Mouse (Mus musculus): ENCODE measurements at regions not wholly inside any gene's neighbourhood (a gene's known extent, or its start where the extent isn't known, plus 50 kb on each side); places are given as distances from the start of the nearest gene placed in this dataset.
"Not testable (repeated sequence)": the region's sequence is repeated elsewhere in the genome, so short reads cannot be mapped to it uniquely, and the experiment has no call there.

GRCm38 (mm10) chrX:166809165-166809564 is 223.6 kb upstream of the Egfl6 start:
- no peak overlapping the region for H3K27ac ChIP-seq (ENCODE audit: low read depth, low read length)
- ATAC-seq (ENCODE audit: low read depth): no peak
- 59% methylated on average over 3 of the region's 3 CpGs for WGBS
- H3K4me2 ChIP-seq (ENCODE audit: low read depth, low read length): no peak overlapping the region
- no peaks in the 10 kb centered on the region for H3K36me3 ChIP-seq (ENCODE audit: control insufficient read depth, insufficient read depth, low read length)
- H3K9me3 ChIP-seq (ENCODE audit: control insufficient read depth, low read length): no peaks in the 10 kb centered on the region
- no peak overlapping the region for H3K9ac ChIP-seq (replicated peaks; ENCODE audit: low read depth, low read length)
- H3K27me3 ChIP-seq (ENCODE audit: control insufficient read depth, insufficient read depth, low read length): no peaks in the 10 kb centered on the region
- no peak overlapping the region for H3K4me3 ChIP-seq (ENCODE audit: low read depth, low read length)
- no peaks in the 10 kb centered on the region for H3K4me1 ChIP-seq (ENCODE audit: control insufficient read depth, insufficient read depth, low read length)

DNA sequence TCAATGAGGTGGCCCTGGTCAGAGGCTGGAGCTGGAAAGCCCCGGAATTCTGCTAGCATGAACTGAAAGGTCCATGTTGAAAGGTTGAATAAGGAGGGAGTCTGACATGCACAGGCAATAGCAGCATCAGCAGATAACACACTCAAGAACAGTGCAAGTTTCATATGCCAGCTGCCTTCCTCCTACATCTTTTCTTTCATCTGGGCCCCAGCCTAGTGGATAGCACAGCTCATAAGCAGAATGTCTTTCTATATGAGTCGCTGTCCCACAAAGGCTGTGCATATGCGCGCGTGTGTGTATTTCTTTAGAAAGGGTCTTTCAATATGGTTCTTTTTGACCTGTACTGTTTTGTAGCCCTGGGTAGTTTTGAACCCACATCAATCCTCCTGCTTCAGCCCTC is 222.7 kb upstream of the Egfl6 start:
- Histone ChIP-seq H3K27ac (ENCODE audit: low read depth, low read length) (no peak overlapping the region), H3K36me3 (ENCODE audit: control insufficient read depth, insufficient read depth, low read length) (no peaks in the 10 kb centered on the region)
- ATAC-seq (ENCODE audit: low read depth): no peak

DNA sequence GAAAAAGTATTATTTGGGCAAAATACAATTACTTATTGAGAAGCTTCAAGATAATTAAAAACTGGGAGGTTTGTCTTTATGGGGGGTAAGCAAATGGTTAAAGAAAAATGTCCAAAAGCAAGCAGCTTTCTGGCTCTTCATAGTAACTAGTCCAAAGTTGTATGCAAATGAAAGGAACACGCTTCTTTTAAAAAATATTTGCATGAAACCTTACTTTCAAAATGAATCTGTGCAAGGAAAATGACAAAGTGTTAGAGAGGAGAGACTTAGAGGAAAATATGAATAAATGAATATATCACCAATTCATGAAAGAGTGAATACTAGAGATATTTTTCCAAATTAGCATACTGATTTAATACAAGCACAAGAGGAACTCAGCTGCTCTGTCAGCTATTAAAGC is 220.4 kb upstream of the Egfl6 start:
- ATAC-seq (ENCODE audit: low read depth): no peak
- 57% methylated on average over 1 of the region's 1 CpGs for WGBS
- H3K27ac ChIP-seq (ENCODE audit: low read depth, low read length): no peak overlapping the region

More for the DNA sequence above, 222.7 kb upstream of the Egfl6 start:
- H3K4me2 ChIP-seq (ENCODE audit: low read depth, low read length): no peak overlapping the region
- no peaks in the 10 kb centered on the region for H3K4me1 ChIP-seq (ENCODE audit: control insufficient read depth, insufficient read depth, low read length)
- H3K4me3 ChIP-seq (ENCODE audit: low read depth, low read length): no peak overlapping the region
- WGBS: 91% methylated on average over 5 of the region's 5 CpGs
- no peak overlapping the region for H3K9ac ChIP-seq (replicated peaks; ENCODE audit: low read depth, low read length)
- no peaks in the 10 kb centered on the region for H3K9me3 ChIP-seq (ENCODE audit: control insufficient read depth, low read length)
- no peaks in the 10 kb centered on the region for H3K27me3 ChIP-seq (ENCODE audit: control insufficient read depth, insufficient read depth, low read length)

DNA sequence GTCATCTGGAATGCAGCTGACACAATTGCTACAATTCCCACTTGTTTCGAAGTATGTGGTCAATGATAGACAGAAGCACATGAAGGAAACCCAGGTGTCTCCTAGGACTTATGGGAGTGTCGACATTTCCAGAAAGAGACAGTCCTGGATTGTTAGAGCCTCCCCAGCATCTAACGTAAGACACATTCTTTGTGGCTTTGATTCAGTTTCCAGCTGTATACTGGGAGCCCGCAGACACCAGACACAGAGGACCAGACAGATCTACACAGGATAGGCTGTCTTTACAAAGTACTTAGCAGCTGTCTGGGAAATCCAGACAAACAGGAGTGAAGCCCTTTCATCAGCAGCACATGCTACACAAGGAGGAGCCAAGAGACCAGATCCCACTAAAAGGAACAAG is 220.0 kb upstream of the Egfl6 start:
- no peaks in the 10 kb centered on the region for H3K9me3 ChIP-seq (ENCODE audit: control insufficient read depth, low read length)
- ATAC-seq (ENCODE audit: low read depth): peak; percentile 56; the same call in 1 of the 2 replicates
- no peaks in the 10 kb centered on the region for H3K4me1 ChIP-seq (ENCODE audit: control insufficient read depth, insufficient read depth, low read length)
- no peak overlapping the region for H3K4me2 ChIP-seq (ENCODE audit: low read depth, low read length)
- no peak overlapping the region for H3K9ac ChIP-seq (replicated peaks; ENCODE audit: low read depth, low read length)
- H3K27ac ChIP-seq (ENCODE audit: low read depth, low read length): no peak overlapping the region
- no peaks in the 10 kb centered on the region for H3K36me3 ChIP-seq (ENCODE audit: control insufficient read depth, insufficient read depth, low read length)
- no peaks in the 10 kb centered on the region for H3K27me3 ChIP-seq (ENCODE audit: control insufficient read depth, insufficient read depth, low read length)
- H3K4me3 ChIP-seq (ENCODE audit: low read depth, low read length): no peak overlapping the region
- 30% methylated on average over 4 of the region's 4 CpGs for WGBS

More for the DNA sequence above, 220.4 kb upstream of the Egfl6 start:
- no peak overlapping the region for H3K4me3 ChIP-seq (ENCODE audit: low read depth, low read length)
- no peaks in the 10 kb centered on the region for H3K27me3 ChIP-seq (ENCODE audit: control insufficient read depth, insufficient read depth, low read length)
- H3K9ac ChIP-seq (replicated peaks; ENCODE audit: low read depth, low read length): no peak overlapping the region
- no peak overlapping the region for H3K4me2 ChIP-seq (ENCODE audit: low read depth, low read length)
- H3K36me3 ChIP-seq (ENCODE audit: control insufficient read depth, insufficient read depth, low read length): no peaks in the 10 kb centered on the region
- H3K4me1 ChIP-seq (ENCODE audit: control insufficient read depth, insufficient read depth, low read length): no peaks in the 10 kb centered on the region
- no peaks in the 10 kb centered on the region for H3K9me3 ChIP-seq (ENCODE audit: control insufficient read depth, low read length)

- peak; percentile 81 for ATAC-seq (ENCODE audit: low read depth)
- no peaks in the 10 kb centered on the region for H3K9me3 ChIP-seq (ENCODE audit: control insufficient read depth, low read length)
- H3K4me3 ChIP-seq (ENCODE audit: low read depth, low read length): no peak overlapping the region
- WGBS: 31% methylated on average over 6 of the region's 6 CpGs
- no peaks in the 10 kb centered on the region for H3K36me3 ChIP-seq (ENCODE audit: control insufficient read depth, insufficient read depth, low read length)
- H3K4me1 ChIP-seq (ENCODE audit: control insufficient read depth, insufficient read depth, low read length): no peaks in the 10 kb centered on the region
- H3K4me2 ChIP-seq (ENCODE audit: low read depth, low read length): no peak overlapping the region
- no peak overlapping the region for H3K27ac ChIP-seq (ENCODE audit: low read depth, low read length)
- H3K27me3 ChIP-seq (ENCODE audit: control insufficient read depth, insufficient read depth, low read length): no peaks in the 10 kb centered on the region
- H3K9ac ChIP-seq (replicated peaks; ENCODE audit: low read depth, low read length): no peak overlapping the region
Observed at GRCm38 (mm10) chrX:166803246-166803645, 217.7 kb upstream of the Egfl6 start.

DNA sequence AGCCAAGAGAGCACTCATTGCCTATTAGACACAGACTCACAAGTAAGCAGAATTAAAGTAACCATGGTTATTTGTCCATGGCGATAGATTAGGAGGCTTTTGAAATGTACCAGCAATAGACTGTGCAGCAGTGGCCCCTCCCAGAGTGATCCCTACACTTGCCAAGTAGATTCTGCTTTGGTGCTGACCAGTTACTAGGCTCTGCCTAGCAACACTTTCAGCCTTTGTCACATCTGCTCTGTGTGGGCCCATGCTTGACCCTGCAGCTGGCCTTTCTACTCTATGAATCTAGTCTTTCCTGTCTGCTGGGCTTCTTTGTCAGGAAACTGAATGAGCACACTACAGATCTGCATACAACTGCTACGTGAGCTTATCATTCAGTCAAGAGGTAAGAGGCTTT is 215.5 kb upstream of the Egfl6 start:
- no peak overlapping the region for H3K4me3 ChIP-seq (ENCODE audit: low read depth, low read length)
- H3K27ac ChIP-seq (ENCODE audit: low read depth, low read length): no peak overlapping the region
- H3K27me3 ChIP-seq (ENCODE audit: control insufficient read depth, insufficient read depth, low read length): no peaks in the 10 kb centered on the region
- ATAC-seq (ENCODE audit: low read depth): peak; percentile 73
- H3K36me3 ChIP-seq (ENCODE audit: control insufficient read depth, insufficient read depth, low read length): no peaks in the 10 kb centered on the region
- no peaks in the 10 kb centered on the region for H3K4me1 ChIP-seq (ENCODE audit: control insufficient read depth, insufficient read depth, low read length)
- H3K4me2 ChIP-seq (ENCODE audit: low read depth, low read length): no peak overlapping the region
- H3K9ac ChIP-seq (replicated peaks; ENCODE audit: low read depth, low read length): no peak overlapping the region
- WGBS: 42% methylated on average over 2 of the region's 2 CpGs
- no peaks in the 10 kb centered on the region for H3K9me3 ChIP-seq (ENCODE audit: control insufficient read depth, low read length)

GRCm38 (mm10) chrX:166795651-166796050 is 210.1 kb upstream of the Egfl6 start:
- Histone ChIP-seq H3K9ac (replicated peaks; ENCODE audit: low read depth, low read length) (no peak overlapping the region), H3K4me3 (ENCODE audit: low read depth, low read length) (no peak overlapping the region)
- no peak for ATAC-seq (ENCODE audit: low read depth)

GRCm38 (mm10) chrX:166789031-166789430 is 203.5 kb upstream of the Egfl6 start:
- H3K9ac ChIP-seq (replicated peaks; ENCODE audit: low read depth, low read length): no peak overlapping the region
- H3K4me3 ChIP-seq (ENCODE audit: low read depth, low read length): no peak overlapping the region
- H3K36me3 ChIP-seq (ENCODE audit: control insufficient read depth, insufficient read depth, low read length): no peaks in the 10 kb centered on the region
- no peaks in the 10 kb centered on the region for H3K9me3 ChIP-seq (ENCODE audit: control insufficient read depth, low read length)
- WGBS: 36% methylated on average over 3 of the region's 3 CpGs
- no peak overlapping the region for H3K4me2 ChIP-seq (ENCODE audit: low read depth, low read length)
- H3K27ac ChIP-seq (ENCODE audit: low read depth, low read length): no peak overlapping the region
- H3K27me3 ChIP-seq (ENCODE audit: control insufficient read depth, insufficient read depth, low read length): no peaks in the 10 kb centered on the region
- ATAC-seq (ENCODE audit: low read depth): no peak
- no peaks in the 10 kb centered on the region for H3K4me1 ChIP-seq (ENCODE audit: control insufficient read depth, insufficient read depth, low read length)

More at GRCm38 (mm10) chrX:166795651-166796050, 210.1 kb upstream of the Egfl6 start:
- H3K27me3 ChIP-seq (ENCODE audit: control insufficient read depth, insufficient read depth, low read length): no peaks in the 10 kb centered on the region
- no peaks in the 10 kb centered on the region for H3K9me3 ChIP-seq (ENCODE audit: control insufficient read depth, low read length)
- no peaks in the 10 kb centered on the region for H3K4me1 ChIP-seq (ENCODE audit: control insufficient read depth, insufficient read depth, low read length)
- no peak overlapping the region for H3K27ac ChIP-seq (ENCODE audit: low read depth, low read length)
- 69% methylated on average over 2 of the region's 2 CpGs for WGBS
- no peak overlapping the region for H3K4me2 ChIP-seq (ENCODE audit: low read depth, low read length)
- no peaks in the 10 kb centered on the region for H3K36me3 ChIP-seq (ENCODE audit: control insufficient read depth, insufficient read depth, low read length)

- not testable (repeated sequence) for H3K9ac ChIP-seq (replicated peaks; ENCODE audit: low read depth, low read length); H3K9me3 ChIP-seq (ENCODE audit: control insufficient read depth, low read length); H3K4me3 ChIP-seq (ENCODE audit: low read depth, low read length); H3K27me3 ChIP-seq (ENCODE audit: control insufficient read depth, insufficient read depth, low read length); H3K27ac ChIP-seq (ENCODE audit: low read depth, low read length); ATAC-seq (ENCODE audit: low read depth); H3K4me1 ChIP-seq (ENCODE audit: control insufficient read depth, insufficient read depth, low read length); H3K36me3 ChIP-seq (ENCODE audit: control insufficient read depth, insufficient read depth, low read length); H3K4me2 ChIP-seq (ENCODE audit: low read depth, low read length)
- WGBS: 100% methylated on average over 1 of the region's 1 CpGs
Observed at GRCm38 (mm10) chrX:166787137-166787536, 201.6 kb upstream of the Egfl6 start.

DNA sequence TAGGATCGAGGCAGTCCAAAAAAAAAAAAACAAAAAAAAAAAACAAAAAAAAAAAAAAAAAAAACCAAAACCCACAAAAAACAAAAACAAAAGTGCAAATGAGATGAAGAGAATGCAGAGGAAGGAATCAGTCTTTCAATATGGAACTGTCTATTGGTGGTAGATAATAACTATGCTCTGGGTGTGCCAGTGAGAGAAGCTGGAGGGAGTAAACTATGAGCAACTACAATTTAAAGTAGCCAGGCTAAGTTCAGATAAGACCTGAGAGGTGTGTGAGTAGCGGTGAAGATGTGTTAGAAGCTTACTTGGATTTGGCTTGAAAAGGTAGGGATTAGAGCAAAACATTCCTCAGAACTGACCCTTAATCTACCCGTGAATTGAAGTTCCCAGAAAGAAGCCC is 200.1 kb upstream of the Egfl6 start:
- H3K4me3 ChIP-seq (ENCODE audit: low read depth, low read length): no peak overlapping the region
- no peaks in the 10 kb centered on the region for H3K9me3 ChIP-seq (ENCODE audit: control insufficient read depth, low read length)
- no peaks in the 10 kb centered on the region for H3K27me3 ChIP-seq (ENCODE audit: control insufficient read depth, insufficient read depth, low read length)
- no peak for ATAC-seq (ENCODE audit: low read depth)
- H3K9ac ChIP-seq (replicated peaks; ENCODE audit: low read depth, low read length): no peak overlapping the region
- H3K4me1 ChIP-seq (ENCODE audit: control insufficient read depth, insufficient read depth, low read length): no peaks in the 10 kb centered on the region
- H3K4me2 ChIP-seq (ENCODE audit: low read depth, low read length): no peak overlapping the region
- H3K36me3 ChIP-seq (ENCODE audit: control insufficient read depth, insufficient read depth, low read length): no peaks in the 10 kb centered on the region
- no peak overlapping the region for H3K27ac ChIP-seq (ENCODE audit: low read depth, low read length)
- 76% methylated on average over 3 of the region's 3 CpGs for WGBS
